Mouse (Mus musculus): Measurements from ENCODE around the gene Rims3. TPM values are rescaled to one million over a fixed set of nuclear protein-coding genes. Genes with fewer than 3 reads are reported as not detected.

The Rims3 gene
- polyA plus RNA-seq, 1 experiment from 2014 or later = 1.8 TPM

DNA sequence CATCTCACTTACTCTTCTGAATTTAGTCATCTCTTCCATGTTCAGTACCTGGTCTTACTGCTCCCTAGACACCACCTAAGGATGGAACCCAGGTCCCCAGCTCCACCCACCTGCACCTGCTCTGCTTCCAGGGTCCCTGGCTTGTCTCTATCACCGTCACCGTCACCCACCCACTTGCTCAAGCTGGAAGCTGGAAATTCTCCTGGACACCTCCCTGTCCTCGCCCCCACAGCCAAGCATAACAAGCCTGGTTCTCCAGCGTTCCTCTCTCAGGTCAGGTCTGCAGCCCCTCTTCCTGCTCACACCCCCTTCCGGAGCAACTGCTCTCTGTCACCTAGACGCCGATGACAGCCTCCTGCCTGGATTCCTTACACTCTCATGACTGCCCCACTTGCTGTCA is 5.2 kb downstream of the Rims3 start:
- DNase-seq (ENCODE audit: low spot score) = peak; percentile 89
- 18% methylated on average over 7 of the region's 7 CpGs for WGBS
- Histone ChIP-seq H3K27ac (peak overlapping the region; percentile 29; the same call in 1 of the 2 replicates), H3K9me3 (no peaks in the 10 kb centered on the region), H3K4me1 (peaks cover 60% of the 10 kb centered on the region), H3K4me3 (peak overlapping the region; percentile 29; the same call in 1 of the 2 replicates), H3K27me3 (ENCODE audit: insufficient read depth, poor library complexity, severe bottlenecking) (peaks cover 36% of the 10 kb centered on the region), H3K36me3 (no peaks in the 10 kb centered on the region)

DNA sequence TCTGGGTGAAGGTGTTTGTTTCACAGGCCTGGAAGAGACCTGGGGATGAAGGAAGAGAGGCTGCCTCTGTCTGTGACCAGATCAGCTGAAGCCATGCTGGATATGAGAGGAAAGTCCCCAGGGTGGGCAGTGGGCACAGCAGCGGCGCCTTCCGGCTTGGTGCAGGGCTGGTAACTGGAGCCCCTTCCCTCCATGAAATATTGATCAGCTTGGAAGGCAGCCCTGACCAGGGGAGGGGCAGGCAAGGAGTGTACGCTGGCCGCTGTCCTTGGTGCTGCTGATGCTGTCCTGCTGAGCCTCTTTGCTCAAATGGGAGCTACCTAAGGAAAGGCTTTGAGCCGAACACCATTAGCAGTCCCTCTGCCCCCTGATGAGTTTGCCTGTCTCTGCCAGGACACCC is 11.6 kb downstream of the Rims3 start:
- peak; percentile 84 for DNase-seq (ENCODE audit: low spot score)
- Histone ChIP-seq H3K36me3 (no peaks in the 10 kb centered on the region), H3K4me1 (peaks cover 3% of the 10 kb centered on the region), H3K27me3 (ENCODE audit: insufficient read depth, poor library complexity, severe bottlenecking) (peaks cover 6% of the 10 kb centered on the region; the same call in 1 of the 2 replicates), H3K4me3 (no peak overlapping the region), H3K27ac (no peak overlapping the region), H3K9me3 (no peaks in the 10 kb centered on the region)
- WGBS = 10% methylated on average over 6 of the region's 6 CpGs

DNA sequence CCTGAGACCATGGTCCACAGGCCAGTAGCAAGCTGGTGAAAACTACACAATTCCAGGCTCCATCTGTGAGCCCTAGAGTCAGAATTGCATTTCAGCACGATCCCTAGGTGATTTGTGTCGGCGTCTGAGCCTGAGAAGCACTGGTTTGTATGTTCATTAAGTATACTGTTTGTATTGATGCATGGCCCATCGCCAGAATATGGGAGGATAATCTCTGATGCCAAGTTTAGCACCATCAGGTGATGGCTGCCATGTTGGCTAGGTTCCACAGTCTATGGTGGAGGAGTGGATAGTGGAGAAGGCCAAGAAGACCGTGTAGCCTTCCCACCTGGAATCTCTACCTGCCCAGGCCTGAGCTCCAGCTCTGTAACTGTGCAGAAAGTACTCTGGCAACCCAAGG is 13.6 kb downstream of the Rims3 start:
- no peaks in the 10 kb centered on the region for H3K9me3 ChIP-seq
- WGBS = 79% methylated on average over 5 of the region's 5 CpGs
- no peaks in the 10 kb centered on the region for H3K36me3 ChIP-seq
- peaks cover 6% of the 10 kb centered on the region; the same call in 1 of the 2 replicates for H3K27me3 ChIP-seq (ENCODE audit: insufficient read depth, poor library complexity, severe bottlenecking)
- H3K27ac ChIP-seq = no peak overlapping the region
- no peak for DNase-seq (ENCODE audit: low spot score)
- H3K4me3 ChIP-seq = no peak overlapping the region
- H3K4me1 ChIP-seq = no peaks in the 10 kb centered on the region

DNA sequence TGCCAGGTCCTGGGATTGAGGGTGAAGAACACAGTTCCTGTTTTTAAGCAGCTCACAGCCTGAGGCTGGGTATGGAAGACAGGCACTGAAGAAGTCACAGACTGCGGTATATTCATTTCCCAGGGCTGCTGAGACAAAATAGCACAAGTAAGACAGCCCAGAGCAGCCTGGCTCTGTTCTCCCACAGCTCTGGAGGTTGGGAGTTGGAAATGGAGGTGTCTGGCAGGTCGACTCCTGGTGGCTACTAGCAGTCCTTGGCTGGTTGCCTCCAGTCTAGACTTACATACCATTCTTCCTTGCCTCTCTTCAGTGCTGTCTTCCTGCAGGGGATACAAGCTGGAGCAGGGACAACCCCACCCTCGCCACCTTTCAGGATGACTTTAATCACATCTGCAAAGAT is 14.4 kb downstream of the Rims3 start:
- Histone ChIP-seq H3K4me3 (no peak overlapping the region), H3K36me3 (no peaks in the 10 kb centered on the region), H3K27me3 (ENCODE audit: insufficient read depth, poor library complexity, severe bottlenecking) (peaks cover 6% of the 10 kb centered on the region; the same call in 1 of the 2 replicates), H3K9me3 (no peaks in the 10 kb centered on the region), H3K27ac (no peak overlapping the region), H3K4me1 (no peaks in the 10 kb centered on the region)
- 64% methylated on average over 3 of the region's 3 CpGs for WGBS
- no peak for DNase-seq (ENCODE audit: low spot score)

DNA sequence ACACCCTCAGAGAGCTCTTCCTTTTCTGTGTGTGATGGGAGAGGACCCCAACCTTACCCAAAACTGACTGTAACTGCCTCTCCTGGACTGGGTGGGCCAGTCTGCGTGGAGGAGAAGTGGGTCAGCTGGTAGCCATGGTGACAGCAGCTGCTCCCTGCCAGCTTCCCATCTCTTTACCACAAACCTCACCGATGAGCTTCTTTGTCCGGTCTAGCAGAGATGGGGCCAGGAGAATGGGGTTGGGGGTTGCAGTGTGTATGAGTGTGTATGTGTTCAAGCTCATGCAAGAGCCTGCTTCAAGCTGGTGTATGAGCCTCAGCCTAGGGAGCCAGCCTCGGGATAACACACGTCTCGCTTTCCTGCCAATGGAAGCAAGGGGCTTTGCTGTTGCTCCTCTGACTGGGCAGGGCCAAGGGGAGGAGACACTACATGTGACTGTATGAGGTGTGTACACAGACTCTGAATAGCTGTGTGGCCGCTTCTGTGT is 15.7 kb downstream of the Rims3 start:
- no peaks in the 10 kb centered on the region for H3K36me3 ChIP-seq
- no peaks in the 10 kb centered on the region for H3K4me1 ChIP-seq
- H3K27me3 ChIP-seq (ENCODE audit: insufficient read depth, poor library complexity, severe bottlenecking) = peaks cover 6% of the 10 kb centered on the region; the same call in 1 of the 2 replicates
- no peaks in the 10 kb centered on the region for H3K9me3 ChIP-seq
- no peak overlapping the region for H3K27ac ChIP-seq
- no peak overlapping the region for H3K4me3 ChIP-seq
- 68% methylated on average over 7 of the region's 7 CpGs for WGBS
- DNase-seq (ENCODE audit: low spot score) = no peak

DNA sequence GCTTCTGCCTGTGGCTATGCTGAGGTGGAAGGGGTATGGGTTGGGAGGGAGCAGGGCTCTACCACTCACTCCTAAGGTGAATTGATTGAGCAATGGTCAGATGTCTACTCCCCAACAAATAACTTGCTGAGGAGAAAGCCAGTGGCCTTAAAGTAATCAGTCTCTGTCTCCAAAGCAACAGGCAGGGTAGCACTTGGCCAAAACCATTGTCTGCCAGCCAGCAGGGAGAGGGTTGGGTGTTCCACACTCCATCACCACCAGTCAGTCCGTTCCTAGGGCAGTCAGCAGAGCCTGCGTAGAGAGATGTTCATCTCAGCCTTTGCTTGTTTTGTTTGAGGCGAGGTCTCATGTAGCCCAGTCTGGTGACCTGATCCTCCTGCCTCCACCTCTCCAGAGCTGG is 21.3 kb downstream of the Rims3 start:
- Histone ChIP-seq H3K27ac (no peak overlapping the region), H3K36me3 (no peaks in the 10 kb centered on the region), H3K9me3 (no peaks in the 10 kb centered on the region), H3K4me3 (no peak overlapping the region), H3K27me3 (ENCODE audit: insufficient read depth, poor library complexity, severe bottlenecking) (no peaks in the 10 kb centered on the region), H3K4me1 (peaks cover 6% of the 10 kb centered on the region)
- whole genome bisulfite sequencing = 68% methylated on average over 3 of the region's 3 CpGs
- DNase-seq (ENCODE audit: low spot score) = no peak

DNA sequence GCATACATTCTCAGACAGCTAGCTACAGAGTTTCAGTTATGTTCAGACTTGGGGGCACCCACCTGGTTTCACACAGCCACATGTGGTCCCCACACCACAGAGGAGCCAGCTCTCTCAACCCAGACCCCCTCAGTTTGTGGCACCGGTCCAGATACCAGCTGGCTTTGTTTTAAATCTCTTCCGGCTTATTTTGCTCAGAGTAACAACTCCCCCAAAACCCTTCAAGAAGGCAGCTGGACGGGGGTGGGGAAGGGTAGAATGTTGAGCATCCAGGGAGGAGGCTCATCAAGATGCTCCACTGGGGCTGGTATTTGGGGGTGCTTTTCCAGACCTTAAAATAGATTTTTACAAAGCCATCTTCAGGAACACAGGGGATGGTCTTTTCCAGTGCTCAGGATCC is 24.1 kb downstream of the Rims3 start:
- Histone ChIP-seq H3K27me3 (ENCODE audit: insufficient read depth, poor library complexity, severe bottlenecking) (peaks cover 7% of the 10 kb centered on the region; the same call in 1 of the 2 replicates), H3K27ac (no peak overlapping the region), H3K36me3 (no peaks in the 10 kb centered on the region), H3K4me3 (no peak overlapping the region), H3K9me3 (no peaks in the 10 kb centered on the region), H3K4me1 (peaks cover 21% of the 10 kb centered on the region)
- WGBS = 73% methylated on average over 3 of the region's 3 CpGs
- no peak for DNase-seq (ENCODE audit: low spot score)

DNA sequence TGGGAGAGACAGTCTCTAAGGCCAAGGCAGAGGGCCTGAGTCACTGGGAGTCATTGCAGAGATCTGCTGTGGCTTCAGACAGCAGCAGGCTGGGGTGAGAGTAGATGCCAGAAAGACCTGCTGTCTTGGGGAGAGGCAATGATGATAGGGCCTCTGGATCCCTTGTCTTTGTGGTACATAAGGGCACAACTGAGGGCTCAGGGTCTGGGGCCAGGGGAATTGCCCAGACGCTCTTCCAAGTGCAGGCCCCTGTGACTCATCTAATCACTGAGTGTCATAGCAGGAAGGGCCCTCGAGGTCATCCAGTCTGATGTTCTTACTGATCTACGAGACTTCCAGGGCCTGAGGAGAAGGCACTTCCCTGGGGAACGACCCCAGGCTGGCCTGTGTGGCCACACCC is 24.8 kb downstream of the Rims3 start:
- 30% methylated on average over 4 of the region's 4 CpGs for WGBS
- no peaks in the 10 kb centered on the region for H3K36me3 ChIP-seq

DNA sequence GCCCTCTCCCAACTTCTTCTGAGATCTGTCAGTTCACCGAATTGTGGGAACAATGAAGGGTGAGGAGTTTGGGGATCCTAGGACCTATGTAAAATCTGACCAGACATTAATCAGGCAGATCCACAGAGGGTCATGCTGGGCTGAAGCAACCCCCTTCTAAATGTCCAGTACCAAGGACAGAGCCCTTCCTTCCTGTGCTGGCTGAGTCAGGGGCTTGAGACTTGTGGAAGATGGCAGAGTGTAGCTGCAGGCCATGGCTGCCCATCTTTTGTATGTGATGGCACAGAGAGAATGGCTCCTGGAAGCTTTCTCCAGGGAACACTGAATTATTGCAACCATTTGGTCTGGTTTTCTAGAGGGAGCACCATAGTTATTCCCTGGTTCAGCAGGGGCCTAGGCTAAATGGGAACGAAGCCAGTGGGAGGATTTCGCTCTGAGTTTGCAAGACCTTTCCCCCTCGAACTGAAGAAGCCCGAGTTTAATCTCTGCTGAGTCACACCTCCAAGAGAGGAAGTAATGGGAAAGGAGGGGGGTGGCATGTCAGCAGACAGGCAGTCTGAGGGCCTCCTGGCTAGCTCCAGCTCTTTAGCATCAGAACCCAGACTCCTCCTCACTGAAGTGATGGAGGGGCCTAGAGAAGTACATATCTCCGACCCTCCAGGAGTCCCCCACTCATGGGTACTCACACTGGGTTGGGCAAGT is 26.3 kb downstream of the Rims3 start:
- Histone ChIP-seq H3K4me1 (peaks cover 30% of the 10 kb centered on the region), H3K9me3 (no peaks in the 10 kb centered on the region), H3K4me3 (no peak overlapping the region), H3K36me3 (no peaks in the 10 kb centered on the region), H3K27me3 (ENCODE audit: insufficient read depth, poor library complexity, severe bottlenecking) (peaks cover 7% of the 10 kb centered on the region; the same call in 1 of the 2 replicates), H3K27ac (no peak overlapping the region)
- no peak for DNase-seq (ENCODE audit: low spot score)
- WGBS = 39% methylated on average over 6 of the region's 6 CpGs

More for the DNA sequence above, 24.8 kb downstream of the Rims3 start:
- Histone ChIP-seq H3K9me3 (no peaks in the 10 kb centered on the region), H3K4me1 (peaks cover 21% of the 10 kb centered on the region), H3K27me3 (ENCODE audit: insufficient read depth, poor library complexity, severe bottlenecking) (peaks cover 7% of the 10 kb centered on the region; the same call in 1 of the 2 replicates), H3K4me3 (no peak overlapping the region), H3K27ac (no peak overlapping the region)
- DNase-seq (ENCODE audit: low spot score) = no peak

DNA sequence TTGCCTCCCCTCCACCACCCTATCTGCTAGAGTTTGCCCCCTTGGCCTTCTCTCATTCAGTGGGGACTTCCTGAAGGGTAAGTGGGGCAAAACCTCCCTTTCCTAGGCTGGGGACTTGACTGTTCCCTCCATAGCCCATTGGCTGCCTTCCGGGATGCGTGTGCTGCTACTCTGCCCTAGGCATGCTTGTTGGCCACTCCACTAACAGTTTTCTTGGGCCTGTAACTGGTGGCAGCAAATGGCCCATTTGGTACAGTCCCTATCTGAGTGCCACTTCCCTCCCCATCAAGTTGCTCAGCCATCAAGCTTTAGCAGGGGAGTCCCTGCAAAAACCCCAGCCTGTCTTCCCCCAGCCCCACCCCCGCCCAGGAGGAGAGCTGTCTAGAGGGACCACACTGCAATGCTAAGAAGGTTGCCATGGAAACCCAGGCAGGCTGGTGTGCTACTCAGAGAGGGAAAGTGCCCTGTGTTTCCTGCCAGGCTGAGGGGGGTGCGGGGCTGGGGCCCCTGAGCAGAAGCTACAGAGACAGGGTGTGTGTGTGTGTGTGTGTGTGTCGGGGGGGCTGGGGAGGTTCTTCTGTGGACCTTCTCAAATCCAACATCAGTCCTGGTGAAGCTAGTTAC is 27.5 kb downstream of the Rims3 start:
- Histone ChIP-seq H3K36me3 (no peaks in the 10 kb centered on the region), H3K27me3 (ENCODE audit: insufficient read depth, poor library complexity, severe bottlenecking) (peaks cover 7% of the 10 kb centered on the region), H3K4me3 (no peak overlapping the region), H3K27ac (no peak overlapping the region), H3K9me3 (no peaks in the 10 kb centered on the region), H3K4me1 (peaks cover 40% of the 10 kb centered on the region)
- DNase-seq (ENCODE audit: low spot score) = no peak
- WGBS = 42% methylated on average over 5 of the region's 5 CpGs

DNA sequence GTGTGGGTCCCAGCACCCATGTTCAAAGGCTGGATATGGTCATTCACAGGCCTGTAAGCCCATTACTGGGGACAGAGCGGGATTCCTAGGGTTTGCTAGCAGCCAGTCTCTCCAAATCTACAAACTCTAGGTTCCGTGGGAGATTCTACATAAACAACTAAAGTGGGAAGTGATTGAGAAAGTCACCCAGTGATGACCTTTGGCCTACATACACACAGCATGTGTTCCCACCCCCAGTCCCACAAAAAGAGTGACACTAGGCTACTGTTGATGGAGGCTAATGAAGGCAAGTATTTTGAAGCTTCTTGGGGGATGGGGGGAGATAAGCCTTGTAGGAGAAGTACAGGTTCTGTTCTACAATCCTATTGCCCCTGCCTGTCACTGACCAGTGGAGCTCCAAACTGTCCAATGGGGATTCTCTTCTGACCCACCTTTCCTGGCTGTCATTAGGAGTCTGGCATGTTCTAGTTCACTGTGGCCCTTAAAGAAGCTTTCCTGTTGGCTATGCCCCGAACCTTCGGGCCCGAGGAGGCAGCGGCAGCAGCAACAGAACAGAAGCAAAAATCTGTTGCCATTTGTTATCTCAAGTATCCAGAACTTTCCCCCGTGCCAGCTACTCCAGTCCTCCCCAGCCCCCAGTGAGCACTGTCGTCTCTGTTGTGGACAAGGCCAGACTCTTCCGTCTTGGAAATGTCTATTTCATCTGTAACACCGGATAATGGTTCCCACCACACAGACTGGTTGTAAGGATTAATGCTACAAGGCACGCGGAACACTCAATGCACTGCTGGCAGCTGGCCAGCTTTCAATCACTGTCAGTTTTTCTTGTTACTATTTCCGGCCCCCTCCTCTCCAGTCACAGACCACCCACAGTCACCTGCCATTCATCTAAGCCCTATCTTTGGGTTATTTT is 30.8 kb downstream of the Rims3 start:
- 25% methylated on average over 13 of the region's 13 CpGs for WGBS

DNA sequence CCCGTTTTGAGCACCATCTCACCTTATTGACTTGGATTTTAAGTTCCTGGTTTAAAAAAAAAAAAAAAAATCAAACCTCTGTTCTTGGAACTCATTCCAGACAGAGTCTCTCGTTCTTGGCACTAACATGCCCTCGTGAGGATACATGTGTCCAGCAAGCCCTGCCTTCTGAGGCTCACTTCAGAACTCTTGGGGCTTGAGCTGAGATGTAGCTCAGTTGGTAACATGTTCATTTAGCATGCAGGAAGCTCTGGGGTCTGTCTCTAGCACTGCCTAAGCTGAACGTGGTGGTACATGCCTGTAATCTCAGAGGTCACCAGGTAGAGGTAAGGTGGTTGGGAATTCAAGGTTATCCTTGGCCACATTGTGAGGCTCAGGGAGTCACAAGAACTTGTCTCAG is 31.5 kb downstream of the Rims3 start:
- H3K4me3 ChIP-seq = no peak overlapping the region
- H3K36me3 ChIP-seq = no peaks in the 10 kb centered on the region
- WGBS = 14% methylated on average over 4 of the region's 4 CpGs
- H3K27ac ChIP-seq = no peak overlapping the region
- no peak for DNase-seq (ENCODE audit: low spot score)
- peaks cover 11% of the 10 kb centered on the region for H3K27me3 ChIP-seq (ENCODE audit: insufficient read depth, poor library complexity, severe bottlenecking)
- H3K4me1 ChIP-seq = peaks cover 34% of the 10 kb centered on the region
- no peaks in the 10 kb centered on the region for H3K9me3 ChIP-seq

More for the DNA sequence above, 30.8 kb downstream of the Rims3 start:
- no peak for DNase-seq (ENCODE audit: low spot score)
- peak overlapping the region; percentile 3; the same call in 1 of the 2 replicates for H3K27ac ChIP-seq
- no peaks in the 10 kb centered on the region for H3K36me3 ChIP-seq
- peaks cover 39% of the 10 kb centered on the region for H3K4me1 ChIP-seq
- H3K27me3 ChIP-seq (ENCODE audit: insufficient read depth, poor library complexity, severe bottlenecking) = peaks cover 7% of the 10 kb centered on the region
- no peaks in the 10 kb centered on the region for H3K9me3 ChIP-seq
- peak overlapping the region; percentile 29; the same call in 1 of the 2 replicates for H3K4me3 ChIP-seq
